Mouse (Mus musculus) left cerebral cortex, postnatal 4 days (tissue): Measurements from ENCODE around the gene Fam131c. TPM values are rescaled to one million over a fixed set of nuclear protein-coding genes. Genes with fewer than 3 reads are reported as not detected.

Source experiments
- DNase-seq: peaks from one replicate; pipeline ENCODE4 v3.0.0-alpha.2; 2022
- intact Hi-C: fragments of 180-260 bp; cut with DNase I; formaldehyde crosslinking; loops from one replicate; pipeline ENCODE4 v1.15.1; 2025
- total RNA-seq, 2 experiments: library from RNA; stranded (reverse); gene quantifications; 2 replicates each; pipeline ENCODE4 v1.2.3; 2021

The Fam131c gene
- total RNA-seq, 2 experiments from 2014 or later: 32.5 to 35.1 TPM

GRCm38 (mm10) chr4:141357811-141358210, 10.2 kb upstream of the Fam131c start:
- intact Hi-C loops: no loop called here

GRCm38 (mm10) chr4:141359222-141359621, 8.8 kb upstream of the Fam131c start:
- intact Hi-C loops: no loop called here
- DNase-seq: no peak

More at GRCm38 (mm10) chr4:141357811-141358210, 10.2 kb upstream of the Fam131c start:
- no peak for DNase-seq

GRCm38 (mm10) chr4:141360846-141361245, 7.2 kb upstream of the Fam131c start:
- intact Hi-C loops: loop anchor here (5.0 kb wide), 1 partner anchor 219 kb away; no protein-coding TSS in a partner anchor

GRCm38 (mm10) chr4:141362937-141363548, 5.0 kb upstream of the Fam131c start:
- DNase-seq: peak; percentile 83
- intact Hi-C loops: loop anchor here (2.0 to 5.0 kb wide), 2 partner anchors 90 to 221 kb away; no protein-coding TSS in a partner anchor

More at GRCm38 (mm10) chr4:141360846-141361245, 7.2 kb upstream of the Fam131c start:
- no peak for DNase-seq

GRCm38 (mm10) chr4:141365126-141365525, 2.9 kb upstream of the Fam131c start:
- intact Hi-C loops: no loop called here
- no peak for DNase-seq

- intact Hi-C loops: no loop called here
- no peak for DNase-seq
Observed at GRCm38 (mm10) chr4:141365876-141366275, 2.1 kb upstream of the Fam131c start.

GRCm38 (mm10) chr4:141372426-141372825, 4.4 kb downstream of the Fam131c start:
- no peak for DNase-seq
- intact Hi-C loops: no loop called here

- no peak for DNase-seq
- intact Hi-C loops: no loop called here
Observed at GRCm38 (mm10) chr4:141379674-141380073, 11.7 kb downstream of the Fam131c start.

GRCm38 (mm10) chr4:141382406-141382805, 14.4 kb downstream of the Fam131c start:
- intact Hi-C loops: no loop called here
- no peak for DNase-seq

GRCm38 (mm10) chr4:141385275-141385674, 17.3 kb downstream of the Fam131c start:
- intact Hi-C loops: loop anchor here (5.0 kb wide), 1 partner anchor 192 kb away; no protein-coding TSS in a partner anchor
- DNase-seq: peak; percentile 53

- no peak for DNase-seq
- intact Hi-C loops: loop anchor here (5.0 kb wide), 1 partner anchor 191 kb away; no protein-coding TSS in a partner anchor
Observed at GRCm38 (mm10) chr4:141386150-141386549, 18.1 kb downstream of the Fam131c start.

GRCm38 (mm10) chr4:141387093-141387784, 19.2 kb downstream of the Fam131c start:
- intact Hi-C loops: loop anchor here (5.0 kb wide), 1 partner anchor 190 kb away; no protein-coding TSS in a partner anchor
- DNase-seq: peak; percentile 72

- intact Hi-C loops: loop anchor here (5.0 kb wide), 1 partner anchor 189 kb away; no protein-coding TSS in a partner anchor
- DNase-seq: no peak
Observed at GRCm38 (mm10) chr4:141387933-141388332, 19.9 kb downstream of the Fam131c start.

GRCm38 (mm10) chr4:141389366-141390150, 21.5 kb downstream of the Fam131c start:
- intact Hi-C loops: loop anchor here (5.0 kb wide), 1 partner anchor 188 kb away; no protein-coding TSS in a partner anchor
- DNase-seq: no peak

- DNase-seq: no peak
- intact Hi-C loops: no loop called here
Observed at GRCm38 (mm10) chr4:141391293-141391692, 23.3 kb downstream of the Fam131c start.

- no peak for DNase-seq
- intact Hi-C loops: no loop called here
Observed at GRCm38 (mm10) chr4:141394751-141395150, 26.7 kb downstream of the Fam131c start.

GRCm38 (mm10) chr4:141397861-141398260, 29.8 kb downstream of the Fam131c start:
- no peak for DNase-seq
- intact Hi-C loops: no loop called here

- intact Hi-C loops: no loop called here
- DNase-seq: no peak
Observed at GRCm38 (mm10) chr4:141398545-141398944, 30.5 kb downstream of the Fam131c start, which contains the start of gene Clcnka. TSS of gene Clcnka (minus strand) at chr4:141398724.

GRCm38 (mm10) chr4:141400171-141400570, 32.2 kb downstream of the Fam131c start:
- DNase-seq: no peak
- intact Hi-C loops: loop anchor here (5.0 kb wide), 1 partner anchor 177 kb away; no protein-coding TSS in a partner anchor

GRCm38 (mm10) chr4:141404518-141405313, 36.7 kb downstream of the Fam131c start:
- intact Hi-C loops: loop anchor here (5.0 kb wide), 1 partner anchor 173 kb away; no protein-coding TSS in a partner anchor
- DNase-seq: peak; percentile 86
